Mouse (Mus musculus) pancreas, adult 10 weeks (tissue): Measurements from ENCODE around the gene G6pc2. TPM values are rescaled to one million over a fixed set of nuclear protein-coding genes. Genes with fewer than 3 reads are reported as not detected.

Source experiments
- polyA plus RNA-seq: library from polyadenylated mRNA; stranded (reverse); fragments of 350-450 nt; fragmentation: Illumina TruSeq; extraction: RNeasy Lipid Tissue Mini Kit (QIAGEN cat#74804); gene quantifications from one replicate; pipeline ENCODE4 v1.2.3, GENCODE M21; 2015; ENCODE audit warnings: low read depth, low replicate concordance; ENCODE audit not compliant: insufficient read depth

The G6pc2 gene
- 74.8 TPM for polyA plus RNA-seq

DNA sequence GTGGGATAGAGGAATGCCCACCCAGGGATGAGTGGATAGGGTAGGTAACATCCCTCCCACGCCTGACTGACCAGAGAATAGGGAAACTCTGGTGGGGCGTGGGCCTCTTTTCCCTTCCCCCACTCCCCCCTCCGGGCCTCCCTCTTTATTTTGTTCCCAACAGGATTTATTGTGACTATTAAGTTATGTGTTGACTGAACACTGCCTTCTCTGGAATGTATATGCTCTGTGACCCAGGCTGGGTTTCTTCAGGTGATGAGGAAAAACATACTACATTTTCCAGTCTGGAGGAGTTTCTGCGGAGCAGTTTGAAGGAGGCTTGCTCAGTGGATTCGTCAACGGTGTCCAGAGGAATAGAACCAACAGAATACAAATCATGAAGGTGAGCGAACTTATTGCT is at the start of gene G6pc2:
G6pc2 (plus strand) TSS at position 301 of the 400 bp plus-strand sequence.

GRCm38 (mm10) chr2:69205791-69206351 is 5.0 kb upstream of the G6pc2 start, which contains the start of gene Spc25:
Spc25 (minus strand) TSS chr2:69206194.

Other genes with a start within 250 kb of the G6pc2 start
- 9.2 TPM for gene Nostrin, start 75.3 kb upstream of the G6pc2 start, polyA plus RNA-seq
- 6.5 TPM for gene Spc25, start 4.9 kb upstream of the G6pc2 start, polyA plus RNA-seq
- gene Abcb11, start 131.5 kb downstream of the G6pc2 start, polyA plus RNA-seq, result not detected
- 1.5 TPM for gene Dhrs9, start 169.4 kb downstream of the G6pc2 start, polyA plus RNA-seq